Mouse (Mus musculus) brain, embryonic 14.5 days (tissue): Measurements from ENCODE around the gene Rnf4. TPM values are rescaled to one million over a fixed set of nuclear protein-coding genes. Genes with fewer than 3 reads are reported as not detected.

Experiments
- DNase-seq: peaks from one replicate; pipeline ENCODE4 v3.0.0-alpha.2; 2011; ENCODE audit warnings: low read depth
- CTCF ChIP-seq: fragments of 200-500 bp; IDR thresholded peaks from 2 replicates; pipeline ENCODE4 v1.5.1; 2012; ENCODE audit warnings: inconsistent platforms, mild to moderate bottlenecking, moderate library complexity, borderline replicate concordance; ENCODE audit not compliant: insufficient read depth, insufficient read length; ENCODE audit errors: extremely low read depth
- POLR2A ChIP-seq: fragments of 200-500 bp; IDR thresholded peaks from 2 replicates; pipeline ENCODE4 v1.6.1; 2012; ENCODE audit warnings: mild to moderate bottlenecking, inconsistent platforms, borderline replicate concordance; ENCODE audit not compliant: poor library complexity, insufficient read depth, insufficient read length, severe bottlenecking; ENCODE audit errors: extremely low read depth
- polyA plus RNA-seq: library from polyadenylated mRNA; depleted of rRNA; stranded (reverse); fragments of >200 nt; gene quantifications from 2 replicates; pipeline ENCODE4 v1.2.3, GENCODE M21; 2012

The Rnf4 gene
- polyA plus RNA-seq, 1 experiment: 118 TPM

GRCm38 (mm10) chr5:34360261-34360660, 24.2 kb downstream of the Rnf4 start:
- TF ChIP-seq POLR2A (no peak), CTCF (no peak)
- no peak for DNase-seq

DNA sequence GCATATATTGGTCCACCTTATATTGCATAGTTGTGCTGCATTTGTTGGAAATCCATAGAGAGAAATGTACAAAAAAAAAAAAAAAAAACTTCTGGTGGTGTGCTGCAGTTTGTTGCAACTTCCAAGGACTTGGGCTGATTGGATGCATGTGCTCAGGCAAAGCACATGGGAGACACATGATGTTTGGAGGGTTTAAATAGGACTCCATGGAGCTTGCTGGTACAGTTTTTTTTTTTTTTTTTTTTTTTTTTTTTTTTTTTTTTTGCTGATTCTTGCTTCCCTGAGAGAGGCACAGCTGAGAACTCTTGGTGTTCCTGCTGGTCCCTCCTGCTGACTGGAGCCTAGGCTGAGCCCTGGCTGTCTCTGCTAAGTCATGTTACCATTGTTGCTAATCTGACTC, 27.0 kb downstream of the Rnf4 start:
- TF ChIP-seq CTCF: no peak
- DNase-seq: no peak

- DNase-seq: no peak
- TF ChIP-seq CTCF: no peak
- TF ChIP-seq POLR2A: no peak
Measured at GRCm38 (mm10) chr5:34368551-34369290, 32.6 kb downstream of the Rnf4 start.

DNA sequence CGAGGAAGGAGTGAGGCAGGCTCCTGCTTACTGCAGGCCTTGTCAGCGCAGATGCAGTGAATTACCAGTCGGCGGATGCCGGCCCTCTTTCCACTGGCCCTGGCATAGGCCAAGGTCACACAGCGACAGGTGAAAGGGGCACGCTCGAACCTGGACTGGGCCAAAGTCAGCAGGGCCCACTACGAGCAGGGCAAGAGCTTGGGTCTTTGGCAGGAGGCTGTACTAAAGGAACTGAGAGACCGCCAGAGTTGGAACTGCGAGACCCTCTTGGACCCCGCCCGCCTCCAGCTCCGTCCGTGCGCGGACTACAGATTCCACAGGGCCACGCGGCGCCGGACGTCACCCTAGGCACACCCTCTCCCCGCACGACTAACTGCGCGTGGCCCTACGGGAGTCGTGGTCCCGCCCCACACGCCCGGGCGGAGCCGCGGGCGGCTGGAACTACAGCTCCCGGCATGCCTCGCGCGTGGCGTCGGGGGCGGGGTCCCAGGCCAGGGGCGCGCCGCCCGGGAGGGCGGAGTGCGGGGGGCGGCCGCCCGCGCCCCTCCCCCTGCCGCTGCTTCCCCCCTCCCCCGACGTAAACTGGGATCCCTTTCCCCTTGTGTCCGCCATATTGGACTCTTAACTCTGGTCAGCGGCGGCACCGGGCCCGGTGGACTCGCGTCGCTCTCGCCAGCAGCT, 33.4 kb downstream of the Rnf4 start, which contains the start of gene Fam193a:
Fam193a (plus strand) TSS at position 593 of the 681 bp plus-strand sequence.
- peak; percentile 99 for DNase-seq
- TF ChIP-seq POLR2A: peak; percentile 50; the same call in 1 of the 2 replicates
- no peak for TF ChIP-seq CTCF

GRCm38 (mm10) chr5:34370022-34370823, 34.1 kb downstream of the Rnf4 start:
- DNase-seq: peak; percentile 52

DNA sequence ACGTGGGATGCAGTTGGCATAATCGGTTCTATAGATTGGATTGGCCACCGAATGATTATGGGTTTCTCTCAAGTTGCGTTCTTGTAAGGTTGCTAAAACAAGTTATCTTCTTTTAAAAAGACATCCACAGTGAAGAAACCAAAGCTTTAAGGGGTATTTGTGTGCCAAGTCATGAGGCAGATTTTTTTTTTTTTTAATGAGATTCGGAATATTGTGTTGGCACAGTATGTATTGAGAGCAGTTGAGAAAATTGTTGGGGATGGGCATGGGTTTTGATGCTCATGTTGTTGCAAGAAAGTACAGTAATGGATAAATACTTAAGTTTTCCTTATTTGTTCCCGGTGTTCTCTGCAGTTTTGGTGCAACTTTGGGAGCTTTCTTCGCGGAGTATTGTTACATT, 34.8 kb downstream of the Rnf4 start:
- no peak for DNase-seq
- TF ChIP-seq CTCF (no peak), POLR2A (no peak)

More at GRCm38 (mm10) chr5:34370022-34370823, 34.1 kb downstream of the Rnf4 start:
- TF ChIP-seq POLR2A (no peak), CTCF (no peak)

- TF ChIP-seq POLR2A (no peak), CTCF (no peak)
- DNase-seq: no peak
Measured at GRCm38 (mm10) chr5:34372141-34372540, 36.1 kb downstream of the Rnf4 start.

- DNase-seq: no peak
- TF ChIP-seq CTCF (no peak), POLR2A (no peak)
Measured at GRCm38 (mm10) chr5:34372541-34372940, 36.5 kb downstream of the Rnf4 start.

DNA sequence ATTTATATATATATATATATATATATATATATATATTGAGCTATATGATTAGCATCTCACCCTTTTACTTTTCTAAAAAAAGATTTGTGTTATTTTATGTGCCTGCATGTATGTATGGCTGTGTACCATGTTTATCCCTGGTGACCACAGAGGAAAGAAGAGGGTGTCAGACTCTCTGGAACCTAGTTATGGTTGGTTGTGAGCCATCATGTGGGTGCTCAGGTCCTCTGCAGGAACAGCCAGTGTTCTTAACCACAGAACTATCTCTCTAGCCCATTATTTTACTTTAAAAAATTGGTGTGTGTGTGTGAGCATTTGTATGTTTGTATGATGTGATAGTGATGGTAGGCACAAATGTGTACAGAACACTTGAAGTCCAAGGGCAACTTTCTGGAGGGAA, 42.7 kb downstream of the Rnf4 start:
- no peak for DNase-seq
- TF ChIP-seq POLR2A: no peak
- no peak for TF ChIP-seq CTCF

- no peak for DNase-seq
- TF ChIP-seq POLR2A (no peak), CTCF (no peak)
Measured at GRCm38 (mm10) chr5:34381700-34382099, 45.6 kb downstream of the Rnf4 start.

- no peak for DNase-seq
- no peak for TF ChIP-seq POLR2A
- no peak for TF ChIP-seq CTCF
Measured at GRCm38 (mm10) chr5:34385616-34386015, 49.5 kb downstream of the Rnf4 start.
